Mouse (Mus musculus) G1E (cell line): ENCODE results near the gene Afap1l2. TPM values are rescaled to one million over a fixed set of nuclear protein-coding genes. Genes with fewer than 3 reads are reported as not detected.

Experiments used
- ATAC-seq: 2 replicates; pipeline ENCODE4 v1.8.0; 2016; ENCODE audit warnings: mild to moderate bottlenecking; ENCODE audit not compliant: insufficient number of reproducible peaks, poor library complexity, low FRiP score, severe bottlenecking; ENCODE audit errors: extremely low read depth
- DNase-seq: peaks from one replicate; pipeline ENCODE4 v3.0.0; 2012; ENCODE audit warnings: low spot score
- H3K27me3 ChIP-seq: 2 replicates; pipeline ENCODE4 v1.6.1; 2012; ENCODE audit warnings: mild to moderate bottlenecking, low read length, inconsistent platforms; ENCODE audit not compliant: insufficient read depth
- H3K36me3 ChIP-seq: replicated peaks from 2 replicates; pipeline ENCODE3; 2012; ENCODE audit warnings: mild to moderate bottlenecking, inconsistent platforms
- H3K4me1 ChIP-seq: 2 replicates; pipeline ENCODE4 v1.6.1; 2012; ENCODE audit warnings: low read depth, low read length, inconsistent platforms, mixed read lengths; ENCODE audit not compliant: insufficient read depth
- H3K4me3 ChIP-seq: 2 replicates; pipeline ENCODE4 v1.5.1; 2012; ENCODE audit warnings: low read depth, mild to moderate bottlenecking, inconsistent platforms, low read length, moderate library complexity, mixed read lengths
- H3K9me3 ChIP-seq: replicated peaks from 2 replicates; pipeline ENCODE4 v1.6.1; 2012; ENCODE audit warnings: inconsistent platforms
- CTCF ChIP-seq: IDR thresholded peaks from 2 replicates; pipeline ENCODE4 v1.5.1; 2012; ENCODE audit warnings: low read depth, low read length, inconsistent platforms, mixed read lengths
- GATA1 ChIP-seq: IDR thresholded peaks from 2 replicates; pipeline ENCODE4 v1.6.1; 2012; ENCODE audit warnings: borderline replicate concordance, low read length, inconsistent platforms, mixed read lengths
- GATA2 ChIP-seq: IDR thresholded peaks from 2 replicates; pipeline ENCODE4 v1.6.1; 2012; ENCODE audit warnings: low read depth, low read length, inconsistent platforms, borderline replicate concordance
- POLR2AphosphoS5 ChIP-seq: IDR thresholded peaks from 2 replicates; pipeline ENCODE4 v1.6.1; 2012; ENCODE audit warnings: low read depth, low read length, inconsistent platforms; ENCODE audit not compliant: insufficient replicate concordance
- TAL1 ChIP-seq: conservative IDR thresholded peaks from 2 replicates; pipeline ENCODE4 v1.6.1; 2012; ENCODE audit warnings: low read depth, low read length, inconsistent platforms, mixed read lengths
- polyA plus RNA-seq: library from polyadenylated mRNA; stranded (reverse); fragments of >175 nt; gene quantifications from 2 replicates; pipeline ENCODE4 v1.2.3, GENCODE M21; 2012
- total RNA-seq, 2 experiments: library from RNA; stranded (forward) in 1 of 2; stranded (reverse) in 1 of 2; fragments of 200-1000 nt in 1 of 2; fragments of >200 nt in 1 of 2; fragmentation: Nextera tagmentation in 1 of 2; gene quantifications; 2 replicates each; pipeline ENCODE4 v1.2.3; 2014 to 2017

Afap1l2 gene
- total and polyA plus RNA-seq, 3 experiments: 0.11 TPM; not detected in 2

DNA sequence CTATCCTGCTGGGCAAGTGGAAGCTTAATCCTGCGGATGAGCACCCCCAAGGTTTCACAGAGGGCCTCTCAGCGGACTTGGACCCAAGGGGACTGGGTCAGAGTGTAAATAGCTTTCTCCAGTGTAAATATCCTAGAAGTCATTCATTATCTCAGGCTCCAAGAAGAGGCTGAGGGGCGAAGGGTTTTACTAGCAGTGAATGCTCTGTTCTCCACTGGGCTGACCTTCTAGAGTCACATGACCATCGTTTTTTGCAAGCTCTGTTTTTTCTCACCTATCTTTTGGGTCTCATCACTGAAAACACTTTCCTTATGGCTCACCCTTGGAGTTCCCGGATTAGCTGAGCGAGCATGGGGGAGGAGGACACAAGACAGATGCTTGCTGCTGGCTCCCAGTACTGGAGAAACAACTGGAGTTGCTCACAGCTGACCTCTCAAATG, 49.4 kb downstream of the Afap1l2 start:
- ATAC-seq: no peak
- Histone ChIP-seq H3K27me3 (no peaks in the 10 kb centered on the region), H3K36me3 (no peaks in the 10 kb centered on the region), H3K9me3 (no peaks in the 10 kb centered on the region), H3K4me1 (no peaks in the 10 kb centered on the region), H3K4me3 (no peak overlapping the region)
- DNase-seq: no peak
- TF ChIP-seq GATA1: no peak
- TF ChIP-seq TAL1: no peak
- no peak for TF ChIP-seq POLR2AphosphoS5
- no peak for TF ChIP-seq CTCF
- TF ChIP-seq GATA2: no peak

DNA sequence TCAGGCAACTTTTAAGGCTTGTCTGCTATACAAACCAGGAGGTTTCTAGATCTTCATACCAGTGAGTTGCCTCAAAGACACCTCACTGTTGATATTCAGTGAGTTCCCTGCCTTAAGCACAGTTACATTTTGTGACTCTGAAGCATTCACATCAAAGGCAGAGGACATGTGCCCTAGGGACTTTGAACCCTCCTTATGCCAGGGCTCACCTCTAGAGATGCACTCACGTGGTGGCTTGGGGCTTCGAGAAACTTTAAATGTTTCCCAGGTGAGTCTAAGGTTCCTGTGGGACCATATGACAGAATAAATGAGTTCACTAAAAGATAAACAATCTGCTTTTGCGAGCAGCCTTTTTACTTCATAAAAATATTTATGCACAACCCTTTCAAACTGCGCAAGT, 50.0 kb downstream of the Afap1l2 start:
- Histone ChIP-seq H3K27me3 (0 out of 2 replicates have a peak, but pooled peaks cover 2% of the 10 kb centered on the region), H3K4me1 (no peaks in the 10 kb centered on the region), H3K9me3 (no peaks in the 10 kb centered on the region), H3K36me3 (no peaks in the 10 kb centered on the region), H3K4me3 (no peak overlapping the region)
- TF ChIP-seq TAL1 (no peak), GATA2 (no peak), CTCF (no peak), POLR2AphosphoS5 (no peak), GATA1 (no peak)
- ATAC-seq (no peak), DNase-seq (no peak)

DNA sequence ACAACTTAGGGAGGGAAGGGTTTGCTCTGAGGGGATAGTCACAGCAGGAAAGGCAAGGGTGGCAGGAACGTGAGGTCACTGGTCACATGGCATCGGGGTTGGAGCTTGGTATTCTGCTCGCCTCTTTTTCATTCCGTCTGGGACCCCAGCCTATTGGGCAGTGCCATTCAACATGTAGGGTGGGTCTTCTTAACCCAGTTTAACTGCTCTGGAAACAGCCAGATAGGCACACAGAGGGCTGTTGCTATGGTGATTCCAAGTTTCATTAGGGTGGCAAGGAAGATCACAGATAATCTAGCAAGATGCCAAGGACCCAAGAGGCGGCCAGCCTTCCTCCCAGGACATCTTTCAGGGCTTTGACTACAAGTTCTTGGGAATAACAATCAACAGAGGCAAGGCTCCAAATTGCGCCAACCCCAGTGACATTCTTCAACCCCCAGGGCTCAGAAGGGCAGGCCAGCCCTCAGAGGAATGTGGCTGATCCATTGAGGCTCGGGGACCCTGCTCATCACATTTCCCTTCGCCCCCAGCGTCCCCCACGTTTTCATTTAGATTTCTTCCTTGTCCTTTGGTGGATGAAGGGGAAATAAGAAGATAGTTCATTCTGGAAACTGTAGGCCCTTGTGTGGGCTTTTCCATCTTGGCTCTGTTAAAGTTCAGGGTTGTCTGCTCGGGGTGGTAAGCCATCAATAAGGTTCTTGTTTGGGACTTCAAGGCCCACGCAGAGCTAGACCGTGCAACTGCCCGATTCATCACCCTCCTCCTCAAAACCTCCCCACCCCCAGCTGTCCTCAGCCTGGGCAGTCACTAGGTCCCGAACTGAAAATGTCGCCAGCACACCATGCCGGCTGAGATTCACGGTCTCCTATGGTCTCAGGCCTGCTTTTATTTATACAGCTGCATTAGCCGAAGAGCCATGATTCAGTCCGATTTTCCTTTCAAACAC, 52.2 kb downstream of the Afap1l2 start:
- ATAC-seq: no peak
- no peak for TF ChIP-seq GATA1
- no peak for TF ChIP-seq GATA2
- no peak for TF ChIP-seq CTCF
- TF ChIP-seq TAL1: no peak
- no peak for TF ChIP-seq POLR2AphosphoS5

DNA sequence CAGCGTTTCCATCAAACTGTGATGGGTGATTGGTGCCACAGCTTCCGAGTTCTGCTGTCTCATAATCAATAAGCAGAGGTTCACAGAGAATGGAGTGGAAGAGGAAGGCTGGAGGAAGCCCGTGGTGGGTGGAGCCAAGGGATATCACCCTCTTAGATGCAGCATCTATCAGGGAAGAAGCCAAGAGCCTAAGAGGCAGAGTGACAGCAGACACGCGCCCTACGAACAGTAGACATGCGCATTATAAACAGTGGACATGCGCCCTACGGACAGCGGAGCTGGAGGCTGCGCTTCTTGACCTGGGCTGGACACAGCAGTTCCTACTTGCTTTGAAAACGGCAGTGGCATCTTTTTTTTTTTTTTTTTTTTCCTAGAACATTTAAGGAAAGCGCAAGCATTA, 53.2 kb downstream of the Afap1l2 start:
- H3K36me3 ChIP-seq: no peaks in the 10 kb centered on the region
- ATAC-seq (no peak), DNase-seq (no peak)
- no peaks in the 10 kb centered on the region for H3K9me3 ChIP-seq
- peaks cover 4% of the 10 kb centered on the region for H3K27me3 ChIP-seq
- no peak for TF ChIP-seq POLR2AphosphoS5
- TF ChIP-seq TAL1: no peak
- no peak for TF ChIP-seq GATA2
- no peak for TF ChIP-seq GATA1
- TF ChIP-seq CTCF: no peak
- no peaks in the 10 kb centered on the region for H3K4me1 ChIP-seq
- H3K4me3 ChIP-seq: no peak overlapping the region

More for the DNA sequence above, 52.2 kb downstream of the Afap1l2 start:
- DNase-seq: no peak
- Histone ChIP-seq H3K27me3 (0 out of 2 replicates have a peak, but pooled peaks cover 2% of the 10 kb centered on the region), H3K4me1 (no peaks in the 10 kb centered on the region), H3K4me3 (no peak overlapping the region), H3K9me3 (no peaks in the 10 kb centered on the region), H3K36me3 (no peaks in the 10 kb centered on the region)

DNA sequence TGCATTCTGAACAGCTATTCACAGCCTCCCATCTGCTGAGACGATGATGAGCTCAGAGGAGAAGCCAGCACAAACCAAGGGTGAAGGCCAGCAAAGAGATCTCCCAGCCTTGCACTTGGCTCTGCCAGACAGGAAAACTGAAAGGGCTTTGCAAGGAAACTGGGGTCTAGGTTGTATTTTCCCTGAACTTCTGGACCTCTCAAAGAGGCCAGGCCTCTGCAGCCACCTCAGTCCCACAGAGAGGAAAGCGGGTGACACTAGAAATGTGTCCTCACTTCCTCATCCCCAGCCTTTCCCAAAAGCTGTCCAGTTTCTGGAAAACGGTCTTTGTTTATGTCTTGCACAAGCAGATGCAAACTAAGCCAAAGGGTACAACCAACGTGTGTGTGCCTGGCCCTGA, 54.2 kb downstream of the Afap1l2 start:
- DNase-seq (no peak), ATAC-seq (no peak)
- no peaks in the 10 kb centered on the region for H3K4me1 ChIP-seq
- no peaks in the 10 kb centered on the region for H3K36me3 ChIP-seq
- H3K4me3 ChIP-seq: no peak overlapping the region
- H3K27me3 ChIP-seq: peaks cover 4% of the 10 kb centered on the region
- no peaks in the 10 kb centered on the region for H3K9me3 ChIP-seq
- TF ChIP-seq GATA1 (no peak), CTCF (no peak), POLR2AphosphoS5 (no peak), TAL1 (no peak), GATA2 (no peak)

DNA sequence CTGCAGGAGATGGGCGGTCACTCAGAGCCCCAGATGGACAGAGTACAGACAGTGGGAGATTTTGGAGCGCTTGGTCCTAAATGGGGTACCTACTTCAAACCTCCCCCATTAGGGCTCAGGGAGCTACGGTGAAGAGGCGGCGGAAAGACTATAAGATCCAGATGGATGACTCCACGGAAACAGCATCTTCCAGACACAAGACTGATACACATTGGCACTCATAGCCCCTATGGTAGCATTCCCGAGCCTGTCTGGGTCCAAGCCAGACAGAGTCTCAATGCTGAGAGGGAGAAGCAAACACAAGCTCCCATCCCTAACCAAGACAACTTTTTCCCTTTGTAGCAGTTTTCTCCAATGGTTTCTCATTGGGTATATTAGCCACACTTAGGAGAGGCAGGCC, 57.2 kb downstream of the Afap1l2 start:
- Histone ChIP-seq H3K36me3 (no peaks in the 10 kb centered on the region), H3K4me1 (no peaks in the 10 kb centered on the region), H3K27me3 (peaks cover 4% of the 10 kb centered on the region), H3K9me3 (no peaks in the 10 kb centered on the region), H3K4me3 (no peak overlapping the region)
- TF ChIP-seq GATA1 (no peak), POLR2AphosphoS5 (no peak), CTCF (no peak), GATA2 (no peak), TAL1 (no peak)
- no peak for ATAC-seq
- DNase-seq: no peak
